Mouse (Mus musculus) ES-E14 (cell line): ENCODE results near the gene Hist1h2bn. TPM values are rescaled to one million over a fixed set of nuclear protein-coding genes. Genes with fewer than 3 reads are reported as not detected.
A peak's percentile ranks its signal among the peaks of the same experiment; 100 is the strongest.
"Not testable (repeated sequence)": the region's sequence is repeated elsewhere in the genome, so short reads cannot be mapped to it uniquely, and the experiment has no call there.

Experiments
- DNase-seq: peaks from one replicate; pipeline ENCODE4 v3.0.0-alpha.2; 2013; ENCODE audit warnings: low read depth, low spot score
- H3K27ac ChIP-seq: 2 replicates; pipeline ENCODE4 v1.5.1; 2012; ENCODE audit warnings: low read depth, mild to moderate bottlenecking, low read length, moderate library complexity, mixed read lengths; ENCODE audit not compliant: poor library complexity, insufficient read depth, severe bottlenecking
- H3K36me3 ChIP-seq: 2 replicates; pipeline ENCODE4 v1.6.1; 2012; ENCODE audit warnings: mild to moderate bottlenecking, low read length, moderate library complexity, mixed read lengths; ENCODE audit not compliant: control insufficient read depth, poor library complexity, insufficient read depth, severe bottlenecking
- H3K4me1 ChIP-seq, 2 experiments: fragments of 150-350 bp in 1 of 2; sonication (generic) in 1 of 2; 2 replicates each; pipeline ENCODE4 v1.6.1; 2012; ENCODE audit warnings: low read length in 2 of 2, mild to moderate bottlenecking in 1 of 2, mixed read lengths in 1 of 2; ENCODE audit not compliant: control insufficient read depth in 2 of 2, insufficient read depth in 2 of 2, poor library complexity in 1 of 2
- H3K4me3 ChIP-seq, 2 experiments: fragments of 150-350 bp in 1 of 2; sonication (generic) in 1 of 2; 2 replicates each; pipeline ENCODE4 v1.5.1; 2012; ENCODE audit warnings: low read length in 2 of 2, low read depth in 1 of 2, mild to moderate bottlenecking in 1 of 2, mixed read lengths in 1 of 2; ENCODE audit not compliant: insufficient read depth in 1 of 2, poor library complexity in 1 of 2, severe bottlenecking in 1 of 2
- H3K9ac ChIP-seq: 2 replicates; pipeline ENCODE4 v1.6.1; 2012; ENCODE audit warnings: low read depth, mild to moderate bottlenecking, low read length, mixed read lengths; ENCODE audit not compliant: poor library complexity, insufficient read depth, severe bottlenecking
- H3K9me3 ChIP-seq: fragments of 150-350 bp; sonication (generic); 2 replicates; pipeline ENCODE4 v1.6.1; 2012; ENCODE audit warnings: low read depth, mild to moderate bottlenecking, low read length; ENCODE audit not compliant: control insufficient read depth, insufficient read depth
- CHD2 ChIP-seq: IDR thresholded peaks from 2 replicates; pipeline ENCODE4 v1.6.1; 2014; ENCODE audit warnings: mild to moderate bottlenecking, low read depth, low read length, inconsistent platforms
- HCFC1 ChIP-seq: IDR thresholded peaks from 2 replicates; pipeline ENCODE4 v1.6.1; 2012; ENCODE audit warnings: low read length, inconsistent platforms, borderline replicate concordance; ENCODE audit not compliant: insufficient read depth
- MAFK ChIP-seq: IDR thresholded peaks from 2 replicates; pipeline ENCODE4 v1.6.1; 2014; ENCODE audit warnings: mild to moderate bottlenecking, low read depth, low read length, inconsistent platforms; ENCODE audit not compliant: insufficient read depth
- ZC3H11A ChIP-seq: IDR thresholded peaks from 2 replicates; pipeline ENCODE4 v1.6.1; 2012; ENCODE audit warnings: low read depth, mild to moderate bottlenecking, inconsistent platforms, low read length, borderline replicate concordance
- ZNF384 ChIP-seq: IDR thresholded peaks from 2 replicates; pipeline ENCODE4 v1.6.1; 2012; ENCODE audit warnings: low read depth, low read length, inconsistent platforms
- in situ Hi-C, 2 experiments: fragments of 600-800 bp; cut with MboI; formaldehyde crosslinking; loops; one replicate each; pipeline ENCODE4 v1.15.1; 2025; ENCODE audit warnings: low sequenced_read_pairs in 2 of 2, inconsistent platforms in 1 of 2; ENCODE audit not compliant: unreplicated experiment in 2 of 2
- total RNA-seq: library from RNA; depleted of rRNA; stranded (reverse); fragments of 300-350 nt; gene quantifications from 2 replicates; pipeline ENCODE4 v1.2.3, GENCODE M21; 2012; rRNA removed

Gene Hist1h2bn
- total RNA-seq, 1 experiment: 496 TPM

DNA sequence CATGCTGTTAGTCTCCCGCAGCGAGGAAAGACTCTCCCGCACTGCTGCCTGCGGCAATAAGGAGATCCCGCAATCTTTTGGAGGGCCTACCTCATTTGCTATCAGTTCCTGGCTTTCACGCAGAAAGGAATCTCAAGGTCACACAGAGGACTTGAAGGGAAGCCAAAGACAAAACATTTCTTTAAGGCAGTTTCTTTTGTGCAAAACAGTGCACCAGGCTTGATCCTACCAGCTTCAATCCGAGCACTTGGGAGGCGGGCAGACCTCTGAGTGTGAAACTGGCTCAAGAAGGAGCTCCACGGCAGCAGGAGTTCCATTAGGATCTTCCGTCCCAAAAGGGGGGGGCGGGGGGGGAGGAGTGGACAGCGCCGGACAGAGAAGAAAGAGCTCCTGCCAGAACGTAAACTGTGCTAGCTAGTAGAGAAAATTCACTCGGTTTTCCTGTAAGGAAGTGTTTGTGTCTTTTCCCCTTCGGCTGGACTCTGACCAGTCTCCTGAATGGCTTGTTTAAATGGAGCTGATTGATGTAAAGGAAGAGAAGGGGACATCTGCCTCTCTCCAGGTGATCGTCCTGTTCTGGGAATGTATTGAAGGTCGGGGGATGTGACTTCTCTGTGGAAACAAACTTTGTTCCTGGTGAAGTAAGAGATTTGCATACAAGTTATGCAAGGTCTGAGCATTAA, 36.8 kb downstream of the Hist1h2bn start:
- Histone ChIP-seq H3K4me1 (peaks cover 7% of the 10 kb centered on the region in 2 experiments; a peak in 3 of 4 replicates), H3K27ac (peak overlapping the region; percentile 64; the same call in 1 of the 2 replicates), H3K4me3 (peak overlapping the region; percentile 8 to 19; a peak in 2 of 4 replicates), H3K9ac (peak overlapping the region; percentile 20; the same call in 1 of the 2 replicates), H3K9me3 (no peaks in the 10 kb centered on the region), H3K36me3 (no peaks in the 10 kb centered on the region)
- peak; percentile 59 for DNase-seq
- no peak for TF ChIP-seq ZC3H11A
- TF ChIP-seq MAFK: no peak
- TF ChIP-seq HCFC1: no peak
- no peak for TF ChIP-seq CHD2
- TF ChIP-seq ZNF384: no peak
- in situ Hi-C loops: no loop called here

DNA sequence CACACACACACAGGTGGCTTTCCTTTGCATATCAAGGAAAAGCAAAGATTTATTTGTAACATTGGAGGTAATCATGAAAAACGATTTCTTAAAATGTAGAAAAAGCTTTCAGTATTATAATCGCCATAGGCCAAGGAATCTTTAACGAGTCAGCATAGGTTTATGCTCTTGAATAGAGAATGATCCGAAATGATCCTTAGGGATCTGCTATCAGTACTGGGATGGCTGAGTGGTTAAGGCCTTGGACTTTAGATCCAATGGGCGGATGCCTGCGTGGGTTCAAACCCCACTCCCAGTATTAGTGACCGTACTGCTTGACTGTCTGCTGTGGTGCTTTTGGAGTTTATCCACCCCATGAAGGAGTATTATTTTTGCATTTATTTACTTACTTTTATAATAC, 41.7 kb downstream of the Hist1h2bn start:
- H3K4me1 ChIP-seq: peaks cover 5% of the 10 kb centered on the region in 2 experiments; a peak in 2 of 4 replicates
- no peak overlapping the region for H3K9ac ChIP-seq
- no peak overlapping the region for H3K27ac ChIP-seq
- TF ChIP-seq ZNF384 (no peak), MAFK (0 out of 2 replicates have a peak, but pooled peaks have one; percentile 17), HCFC1 (no peak), ZC3H11A (no peak), CHD2 (no peak)
- H3K9me3 ChIP-seq: no peaks in the 10 kb centered on the region
- no peak overlapping the region for H3K4me3 ChIP-seq
- H3K36me3 ChIP-seq: no peaks in the 10 kb centered on the region
- in situ Hi-C loops: no loop called here
- DNase-seq: no peak

DNA sequence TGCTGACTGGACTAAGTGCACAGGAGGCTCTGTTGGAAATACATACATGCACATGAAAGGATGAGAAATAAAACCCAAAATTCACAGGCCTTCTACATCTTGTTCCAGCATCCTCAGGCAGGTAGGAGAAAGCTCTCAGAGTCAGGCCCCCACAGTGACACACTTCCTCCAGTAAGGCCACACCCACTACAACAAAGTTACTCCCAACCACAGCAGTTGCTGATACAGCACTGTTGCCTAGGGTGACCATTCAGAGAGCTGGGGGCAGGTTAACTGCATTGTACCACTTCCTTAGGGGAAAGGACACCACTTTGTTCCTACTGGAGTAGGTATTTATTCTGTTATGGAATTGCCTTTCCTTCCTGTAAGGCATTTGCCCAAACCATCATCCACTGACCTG, 43.2 kb downstream of the Hist1h2bn start:
- DNase-seq, in situ Hi-C loops, H3K4me1 ChIP-seq, H3K27ac ChIP-seq, H3K36me3 ChIP-seq, H3K9ac ChIP-seq, H3K4me3 ChIP-seq, H3K9me3 ChIP-seq: not testable (repeated sequence)

DNA sequence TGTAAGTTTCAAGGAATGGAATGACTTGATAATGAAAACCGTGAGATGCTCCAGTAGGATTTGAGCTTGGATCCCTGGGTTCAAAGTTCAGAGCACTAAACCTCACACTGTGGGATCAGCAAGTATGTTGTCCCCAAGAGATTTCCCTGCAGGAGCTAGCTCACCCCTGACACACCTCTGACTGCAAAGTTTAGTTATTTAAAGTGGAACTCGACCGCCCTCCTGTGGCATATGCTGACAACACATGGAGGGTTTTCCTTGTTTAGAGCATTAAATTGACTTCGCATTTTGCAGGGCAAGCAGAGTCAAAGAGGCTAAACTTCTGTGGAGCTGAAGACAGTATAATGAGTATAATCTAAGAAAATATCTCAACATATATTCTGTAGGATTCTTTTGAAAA, 49.1 kb downstream of the Hist1h2bn start:
- H3K4me3 ChIP-seq, H3K9me3 ChIP-seq, DNase-seq, H3K36me3 ChIP-seq, H3K27ac ChIP-seq, H3K9ac ChIP-seq, H3K4me1 ChIP-seq, in situ Hi-C loops: not testable (repeated sequence)

Other genes with a start within 250 kb of the Hist1h2bn start
- gene Zkscan8, start 223.0 kb upstream of the Hist1h2bn start, total RNA-seq: 9.2 and 16.1 TPM in 2 replicates
- gene Olfr1366, start 211.3 kb upstream of the Hist1h2bn start, total RNA-seq: not detected in 2 replicates
- gene Olfr1535, start 194.2 kb upstream of the Hist1h2bn start, total RNA-seq: not detected in 2 replicates
- gene Olfr1364, start 172.4 kb upstream of the Hist1h2bn start, total RNA-seq: not detected in 2 replicates
- not detected in 2 replicates for gene Olfr1362, start 140.1 kb upstream of the Hist1h2bn start, total RNA-seq
- gene Olfr11, start 111.6 kb upstream of the Hist1h2bn start, total RNA-seq: 0.13 TPM in 1 of 2 replicates, not detected in the other
- not detected in 2 replicates for gene Olfr1361, start 90.7 kb upstream of the Hist1h2bn start, total RNA-seq
- gene Olfr1360, start 76.7 kb upstream of the Hist1h2bn start, total RNA-seq: not detected in 2 replicates
- not detected in 2 replicates for gene Olfr1359, start 56.0 kb upstream of the Hist1h2bn start, total RNA-seq
- gene Hist1h2bl, start 38.0 kb upstream of the Hist1h2bn start, total RNA-seq: 1,275 and 1,694 TPM in 2 replicates
- 1,685 and 2,304 TPM in 2 replicates for gene Hist1h2ai, start 37.7 kb upstream of the Hist1h2bn start, total RNA-seq
- 2,227 and 2,394 TPM in 2 replicates for gene Hist1h3h, start 36.5 kb upstream of the Hist1h2bn start, total RNA-seq
- 468 and 757 TPM in 2 replicates for gene Hist1h2bm, start 32.1 kb upstream of the Hist1h2bn start, total RNA-seq
- gene Hist1h4j, start 19.1 kb upstream of the Hist1h2bn start, total RNA-seq: 158 and 260 TPM in 2 replicates
- gene Hist1h4k, start 3.6 kb upstream of the Hist1h2bn start, total RNA-seq: 2,674 and 2,766 TPM in 2 replicates
- 1,029 and 1,218 TPM in 2 replicates for gene Hist1h2ak, start 296 bp upstream of the Hist1h2bn start, total RNA-seq
- 619 and 849 TPM in 2 replicates for gene Hist1h1b, start 26.5 kb downstream of the Hist1h2bn start, total RNA-seq
- gene Hist1h3i, start 29.2 kb downstream of the Hist1h2bn start, total RNA-seq: 874 and 1,089 TPM in 2 replicates
- 657 and 889 TPM in 2 replicates for gene Hist1h2an, start 33.1 kb downstream of the Hist1h2bn start, total RNA-seq
- 634 and 879 TPM in 2 replicates for gene Hist1h2bp, start 33.3 kb downstream of the Hist1h2bn start, total RNA-seq
- gene Hist1h2bq, start 56.1 kb downstream of the Hist1h2bn start, total RNA-seq: 1,775 and 2,433 TPM in 2 replicates
- 669 TPM in 1 of 2 replicates, not detected in the other for gene Hist1h2ao, start 56.3 kb downstream of the Hist1h2bn start, total RNA-seq
- gene Hist1h4m, start 57.6 kb downstream of the Hist1h2bn start, total RNA-seq: 9.8 and 22.8 TPM in 2 replicates
- gene Hist1h4n, start 78.1 kb downstream of the Hist1h2bn start, total RNA-seq: 2,365 and 3,405 TPM in 2 replicates
- 3,404 and 3,578 TPM in 2 replicates for gene Hist1h2ap, start 79.4 kb downstream of the Hist1h2bn start, total RNA-seq
- gene Hist1h2br, start 79.6 kb downstream of the Hist1h2bn start, total RNA-seq: 1,712 and 2,111 TPM in 2 replicates
- gene Zfp184, start 191.0 kb downstream of the Hist1h2bn start, total RNA-seq: 5.4 and 6.2 TPM in 2 replicates
- 0.26 and 0.31 TPM in 2 replicates for gene Pom121l2, start 227.1 kb downstream of the Hist1h2bn start, total RNA-seq